Mouse (Mus musculus): ENCODE measurements around the gene Lrrc49. TPM values are rescaled to one million over a fixed set of nuclear protein-coding genes. Genes with fewer than 3 reads are reported as not detected.

The Lrrc49 gene
- polyA plus RNA-seq, 1 experiment, result 73.5 TPM

- Histone ChIP-seq H3K4me3 (ENCODE audit: insufficient read depth, low read length) (no peak overlapping the region), H3K27ac (ENCODE audit: insufficient read depth, low read length) (no peak overlapping the region), H3K4me1 (ENCODE audit: control insufficient read depth, insufficient read depth, low read length) (peaks cover 2% of the 10 kb centered on the region; the same call in 1 of the 2 replicates)
- TF ChIP-seq POLR2A (IDR thresholded peaks at IDR 0.05; ENCODE audit: extremely low read depth, insufficient read depth, low read length) (no peak), CTCF (IDR thresholded peaks at IDR 0.05; ENCODE audit: extremely low read depth, insufficient read depth, low read length) (no peak)
Measured at GRCm38 (mm10) chr9:60595406-60595805, 92.6 kb downstream of the Lrrc49 start.

- H3K27ac ChIP-seq (ENCODE audit: insufficient read depth, low read length), result no peak overlapping the region
- TF ChIP-seq CTCF (IDR thresholded peaks at IDR 0.05; ENCODE audit: extremely low read depth, insufficient read depth, low read length) (no peak), POLR2A (IDR thresholded peaks at IDR 0.05; ENCODE audit: extremely low read depth, insufficient read depth, low read length) (no peak)
- H3K4me3 ChIP-seq (ENCODE audit: insufficient read depth, low read length), result no peak overlapping the region
- H3K4me1 ChIP-seq (ENCODE audit: control insufficient read depth, insufficient read depth, low read length), result no peaks in the 10 kb centered on the region
Measured at GRCm38 (mm10) chr9:60592974-60593373, 95.0 kb downstream of the Lrrc49 start.

- TF ChIP-seq POLR2A (IDR thresholded peaks at IDR 0.05; ENCODE audit: extremely low read depth, insufficient read depth, low read length) (no peak), CTCF (IDR thresholded peaks at IDR 0.05; ENCODE audit: extremely low read depth, insufficient read depth, low read length) (no peak)
- Histone ChIP-seq H3K4me3 (ENCODE audit: insufficient read depth, low read length) (no peak overlapping the region), H3K4me1 (ENCODE audit: control insufficient read depth, insufficient read depth, low read length) (no peaks in the 10 kb centered on the region), H3K27ac (ENCODE audit: insufficient read depth, low read length) (no peak overlapping the region)
Measured at GRCm38 (mm10) chr9:60592363-60592762, 95.6 kb downstream of the Lrrc49 start.

- Histone ChIP-seq H3K4me1 (ENCODE audit: control insufficient read depth, insufficient read depth, low read length) (no peaks in the 10 kb centered on the region), H3K27ac (ENCODE audit: insufficient read depth, low read length) (no peak overlapping the region), H3K4me3 (ENCODE audit: insufficient read depth, low read length) (no peak overlapping the region)
- no peak for TF ChIP-seq POLR2A (IDR thresholded peaks at IDR 0.05; ENCODE audit: extremely low read depth, insufficient read depth, low read length)
- TF ChIP-seq CTCF (IDR thresholded peaks at IDR 0.05; ENCODE audit: extremely low read depth, insufficient read depth, low read length), result no peak
Measured at GRCm38 (mm10) chr9:60590871-60591624, 96.9 kb downstream of the Lrrc49 start.

GRCm38 (mm10) chr9:60588914-60589313, 99.0 kb downstream of the Lrrc49 start:
- no peak for TF ChIP-seq POLR2A (IDR thresholded peaks at IDR 0.05; ENCODE audit: extremely low read depth, insufficient read depth, low read length)
- no peak for TF ChIP-seq CTCF (IDR thresholded peaks at IDR 0.05; ENCODE audit: extremely low read depth, insufficient read depth, low read length)
- Histone ChIP-seq H3K4me3 (ENCODE audit: insufficient read depth, low read length) (no peak overlapping the region), H3K27ac (ENCODE audit: insufficient read depth, low read length) (no peak overlapping the region), H3K4me1 (ENCODE audit: control insufficient read depth, insufficient read depth, low read length) (no peaks in the 10 kb centered on the region)

- Histone ChIP-seq H3K4me1 (ENCODE audit: control insufficient read depth, insufficient read depth, low read length) (no peaks in the 10 kb centered on the region), H3K4me3 (ENCODE audit: insufficient read depth, low read length) (no peak overlapping the region), H3K27ac (ENCODE audit: insufficient read depth, low read length) (no peak overlapping the region)
- TF ChIP-seq CTCF (IDR thresholded peaks at IDR 0.05; ENCODE audit: extremely low read depth, insufficient read depth, low read length) (peak; percentile 44), POLR2A (IDR thresholded peaks at IDR 0.05; ENCODE audit: extremely low read depth, insufficient read depth, low read length) (no peak)
Measured at GRCm38 (mm10) chr9:60586920-60587319, 101.0 kb downstream of the Lrrc49 start.

- Histone ChIP-seq H3K27ac (ENCODE audit: insufficient read depth, low read length) (no peak overlapping the region), H3K4me3 (ENCODE audit: insufficient read depth, low read length) (no peak overlapping the region), H3K4me1 (ENCODE audit: control insufficient read depth, insufficient read depth, low read length) (no peaks in the 10 kb centered on the region)
- TF ChIP-seq POLR2A (IDR thresholded peaks at IDR 0.05; ENCODE audit: extremely low read depth, insufficient read depth, low read length), result no peak
- TF ChIP-seq CTCF (IDR thresholded peaks at IDR 0.05; ENCODE audit: extremely low read depth, insufficient read depth, low read length), result no peak
Measured at GRCm38 (mm10) chr9:60585206-60585605, 102.8 kb downstream of the Lrrc49 start.

GRCm38 (mm10) chr9:60582553-60582952, 105.4 kb downstream of the Lrrc49 start:
- TF ChIP-seq CTCF (IDR thresholded peaks at IDR 0.05; ENCODE audit: extremely low read depth, insufficient read depth, low read length) (no peak), POLR2A (IDR thresholded peaks at IDR 0.05; ENCODE audit: extremely low read depth, insufficient read depth, low read length) (no peak)
- H3K4me3 ChIP-seq (ENCODE audit: insufficient read depth, low read length), result no peak overlapping the region
- H3K4me1 ChIP-seq (ENCODE audit: control insufficient read depth, insufficient read depth, low read length), result no peaks in the 10 kb centered on the region
- H3K27ac ChIP-seq (ENCODE audit: insufficient read depth, low read length), result no peak overlapping the region

GRCm38 (mm10) chr9:60573011-60573410, 114.9 kb downstream of the Lrrc49 start:
- Histone ChIP-seq H3K27ac (ENCODE audit: insufficient read depth, low read length) (no peak overlapping the region), H3K4me1 (ENCODE audit: control insufficient read depth, insufficient read depth, low read length) (no peaks in the 10 kb centered on the region), H3K4me3 (ENCODE audit: insufficient read depth, low read length) (no peak overlapping the region)
- TF ChIP-seq POLR2A (IDR thresholded peaks at IDR 0.05; ENCODE audit: extremely low read depth, insufficient read depth, low read length) (no peak), CTCF (IDR thresholded peaks at IDR 0.05; ENCODE audit: extremely low read depth, insufficient read depth, low read length) (no peak)

- Histone ChIP-seq H3K27ac (ENCODE audit: insufficient read depth, low read length) (no peak overlapping the region), H3K4me3 (ENCODE audit: insufficient read depth, low read length) (no peak overlapping the region), H3K4me1 (ENCODE audit: control insufficient read depth, insufficient read depth, low read length) (no peaks in the 10 kb centered on the region)
- no peak for TF ChIP-seq CTCF (IDR thresholded peaks at IDR 0.05; ENCODE audit: extremely low read depth, insufficient read depth, low read length)
- no peak for TF ChIP-seq POLR2A (IDR thresholded peaks at IDR 0.05; ENCODE audit: extremely low read depth, insufficient read depth, low read length)
Measured at GRCm38 (mm10) chr9:60571725-60572124, 116.2 kb downstream of the Lrrc49 start.
